Mouse (Mus musculus) stomach, postnatal 0 days (tissue): ENCODE measurements around the gene Bicd1.

ENCODE experiments used
- CTCF ChIP-seq: IDR thresholded peaks from 2 replicates; pipeline ENCODE4 v1.5.1; 2016; ENCODE audit warnings: antibody characterized with exemption, low read depth, mild to moderate bottlenecking, moderate library complexity
- EP300 ChIP-seq: optimal IDR thresholded peaks from 2 replicates; pipeline ENCODE3; 2016; ENCODE audit warnings: antibody characterized with exemption

DNA sequence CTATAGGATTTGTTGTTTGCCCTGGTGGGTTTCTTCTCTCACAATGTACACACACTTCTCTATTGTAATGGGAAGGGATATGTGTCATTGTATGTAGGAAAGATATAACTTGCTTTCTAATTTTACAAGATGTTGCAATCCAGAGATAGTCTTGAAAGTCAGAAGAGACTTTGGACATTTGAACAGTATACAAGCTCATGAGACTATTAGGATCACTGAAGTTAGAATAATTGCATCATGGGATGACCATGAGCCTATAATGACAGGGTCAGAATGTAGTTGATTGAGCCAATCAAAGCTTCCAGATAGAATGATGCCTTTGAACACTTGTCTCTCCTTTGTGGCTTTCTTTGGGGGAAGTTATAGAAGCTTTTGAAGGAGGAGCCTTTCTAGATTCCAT lies 171.4 kb downstream of the Bicd1 start:
- TF ChIP-seq CTCF (no peak), EP300 (no peak)
